Mouse (Mus musculus): Measurements from ENCODE around the gene Epha1. TPM values are rescaled to one million over a fixed set of nuclear protein-coding genes. Genes with fewer than 3 reads are reported as not detected.

Gene Epha1
- polyA plus RNA-seq, 1 experiment from 2014 or later: 7.0 TPM

DNA sequence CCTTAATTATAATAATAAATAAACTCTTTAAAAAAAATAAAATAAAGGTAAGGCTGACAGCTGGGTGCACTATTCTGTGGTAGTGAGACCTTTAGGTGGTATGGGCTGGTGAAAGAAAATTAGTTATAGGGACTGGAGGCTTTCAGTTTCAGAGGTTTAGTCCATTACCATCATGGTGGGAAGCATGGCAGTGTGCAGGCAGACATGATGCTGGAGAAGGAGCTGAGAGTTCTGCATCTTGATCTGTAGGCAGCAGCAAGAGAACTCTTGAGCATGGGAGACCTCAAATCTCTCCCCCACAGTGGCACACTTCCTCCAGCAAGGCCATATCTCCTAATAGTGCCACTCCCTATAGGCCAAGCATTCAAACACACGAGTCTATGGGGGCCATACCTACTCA lies 30.9 kb downstream of the Epha1 start:
- Histone ChIP-seq H3K4me1 (ENCODE audit: insufficient read depth) (no peaks in the 10 kb centered on the region), H3K4me3 (ENCODE audit: low read depth, low read length) (no peak overlapping the region), H3K27me3 (ENCODE audit: insufficient read depth, low read length) (no peaks in the 10 kb centered on the region), H3K36me3 (ENCODE audit: insufficient read depth) (no peaks in the 10 kb centered on the region), H3K4me2 (no peak overlapping the region), H3K27ac (ENCODE audit: low read depth) (no peak overlapping the region), H3K9me3 (ENCODE audit: low read depth, low read length) (no peaks in the 10 kb centered on the region), H3K9ac (no peak overlapping the region)
- ATAC-seq (ENCODE audit: insufficient read depth): no peak
- TF ChIP-seq CTCF (IDR thresholded peaks at IDR 0.05; ENCODE audit: low read depth): no peak
- 58% methylated on average over 1 of the region's 1 CpGs for WGBS
- no peak for DNase-seq

DNA sequence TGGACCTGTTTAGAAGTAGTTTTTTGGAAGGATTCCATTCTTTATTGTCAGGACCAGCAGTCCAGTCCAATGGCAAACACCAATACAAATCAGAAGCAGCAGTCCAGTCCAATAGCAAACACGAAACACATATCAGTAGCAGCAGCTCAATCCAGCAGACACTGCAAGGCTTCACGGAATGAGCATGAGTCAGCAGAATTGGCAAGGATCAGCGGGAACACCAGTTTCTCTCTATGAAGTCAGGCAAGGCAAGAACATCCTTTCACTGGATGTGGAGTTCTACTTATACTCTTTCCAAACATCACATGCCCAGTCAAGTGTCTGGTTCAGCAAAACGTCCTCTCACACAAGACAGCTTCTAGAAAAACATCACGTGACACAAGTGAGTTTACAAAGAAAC lies 33.1 kb downstream of the Epha1 start:
- no peak overlapping the region for H3K4me3 ChIP-seq (ENCODE audit: low read depth, low read length)
- no peak overlapping the region for H3K27ac ChIP-seq (ENCODE audit: low read depth)
- no peak for TF ChIP-seq CTCF (IDR thresholded peaks at IDR 0.05; ENCODE audit: low read depth)
- DNase-seq (no peak), ATAC-seq (ENCODE audit: insufficient read depth) (no peak)
- H3K9me3 ChIP-seq (ENCODE audit: low read depth, low read length): no peaks in the 10 kb centered on the region
- no peaks in the 10 kb centered on the region for H3K27me3 ChIP-seq (ENCODE audit: insufficient read depth, low read length)
- H3K36me3 ChIP-seq (ENCODE audit: insufficient read depth): no peaks in the 10 kb centered on the region
- H3K4me1 ChIP-seq (ENCODE audit: insufficient read depth): no peaks in the 10 kb centered on the region
- H3K9ac ChIP-seq: no peak overlapping the region
- H3K4me2 ChIP-seq: no peak overlapping the region
- 64% methylated on average over 5 of the region's 5 CpGs for whole genome bisulfite sequencing

DNA sequence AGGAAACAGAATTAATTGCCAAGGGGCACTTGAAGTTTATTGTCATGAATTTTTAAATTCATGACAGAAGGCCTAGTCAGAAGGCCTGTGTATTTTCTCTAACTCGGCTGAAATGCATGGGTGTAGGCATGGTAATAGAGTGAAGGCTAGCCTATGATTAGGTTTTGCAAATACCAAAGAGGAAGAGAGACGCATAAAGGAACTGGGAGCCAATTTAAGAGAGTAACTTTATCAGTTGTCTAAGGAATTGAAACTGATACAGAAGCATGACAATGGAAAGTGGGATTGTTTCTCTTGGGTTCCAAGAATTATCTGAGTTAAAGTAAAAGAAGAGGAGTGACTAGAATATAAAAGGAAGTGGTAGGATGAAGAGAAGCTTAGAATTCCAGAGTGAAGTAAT lies 33.9 kb downstream of the Epha1 start:
- 85% methylated on average over 2 of the region's 2 CpGs for WGBS
- DNase-seq (no peak), ATAC-seq (ENCODE audit: insufficient read depth) (no peak)
- no peaks in the 10 kb centered on the region for H3K4me1 ChIP-seq (ENCODE audit: insufficient read depth)
- no peak overlapping the region for H3K4me2 ChIP-seq
- no peak overlapping the region for H3K27ac ChIP-seq (ENCODE audit: low read depth)
- H3K27me3 ChIP-seq (ENCODE audit: insufficient read depth, low read length): no peaks in the 10 kb centered on the region
- no peaks in the 10 kb centered on the region for H3K9me3 ChIP-seq (ENCODE audit: low read depth, low read length)
- TF ChIP-seq CTCF (IDR thresholded peaks at IDR 0.05; ENCODE audit: low read depth): no peak
- no peak overlapping the region for H3K9ac ChIP-seq
- H3K36me3 ChIP-seq (ENCODE audit: insufficient read depth): no peaks in the 10 kb centered on the region
- H3K4me3 ChIP-seq (ENCODE audit: low read depth, low read length): no peak overlapping the region

DNA sequence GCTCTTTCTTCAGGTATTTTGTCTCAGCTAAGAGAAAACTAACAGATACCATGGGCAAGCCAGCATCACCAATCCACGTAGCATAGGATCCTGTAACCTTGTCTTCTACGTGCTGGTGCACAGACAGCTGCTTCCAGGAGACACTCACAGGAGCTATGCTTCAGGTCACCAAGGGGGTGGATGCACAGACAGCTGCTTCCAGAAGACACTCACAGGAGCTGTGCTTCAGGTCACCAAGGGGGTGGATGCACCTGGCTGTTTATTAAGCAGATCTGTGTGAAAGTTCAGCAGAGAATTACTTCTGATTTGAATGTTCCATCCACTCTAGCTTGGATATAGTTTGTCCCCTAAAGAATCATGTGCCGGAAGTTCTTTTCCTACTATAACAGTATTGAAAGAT lies 42.1 kb downstream of the Epha1 start:
- Histone ChIP-seq H3K27ac (ENCODE audit: low read depth) (no peak overlapping the region), H3K9ac (no peak overlapping the region), H3K4me3 (ENCODE audit: low read depth, low read length) (no peak overlapping the region), H3K27me3 (ENCODE audit: insufficient read depth, low read length) (no peaks in the 10 kb centered on the region), H3K9me3 (ENCODE audit: low read depth, low read length) (no peaks in the 10 kb centered on the region), H3K4me1 (ENCODE audit: insufficient read depth) (no peaks in the 10 kb centered on the region), H3K36me3 (ENCODE audit: insufficient read depth) (no peaks in the 10 kb centered on the region), H3K4me2 (no peak overlapping the region)
- ATAC-seq (ENCODE audit: insufficient read depth) (no peak), DNase-seq (no peak)
- 82% methylated on average over 3 of the region's 3 CpGs for WGBS
- no peak for TF ChIP-seq CTCF (IDR thresholded peaks at IDR 0.05; ENCODE audit: low read depth)

DNA sequence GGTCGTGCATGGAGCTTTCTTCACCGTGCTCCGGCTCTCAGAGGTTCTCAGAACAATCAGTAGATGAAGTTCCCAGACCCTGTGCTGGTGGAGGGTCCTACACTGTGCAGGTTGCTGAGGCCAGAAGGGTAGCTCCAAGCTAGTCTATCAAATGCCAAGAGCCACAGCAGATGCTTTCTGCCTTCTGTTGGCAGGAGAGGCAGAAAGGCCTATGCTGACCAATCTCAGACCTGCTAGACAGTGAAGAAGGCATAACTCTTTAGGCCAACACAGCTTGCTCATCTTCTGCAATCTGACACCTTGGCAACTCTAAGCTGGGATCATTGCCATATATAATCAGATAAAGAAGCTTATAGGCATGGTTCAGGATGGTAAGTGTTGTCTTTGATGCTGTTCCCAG lies 42.9 kb downstream of the Epha1 start:
- no peak overlapping the region for H3K4me3 ChIP-seq (ENCODE audit: low read depth, low read length)
- no peaks in the 10 kb centered on the region for H3K4me1 ChIP-seq (ENCODE audit: insufficient read depth)
- no peak overlapping the region for H3K9ac ChIP-seq
- H3K27ac ChIP-seq (ENCODE audit: low read depth): no peak overlapping the region
- ATAC-seq (ENCODE audit: insufficient read depth): no peak
- H3K9me3 ChIP-seq (ENCODE audit: low read depth, low read length): no peaks in the 10 kb centered on the region
- no peak for TF ChIP-seq CTCF (IDR thresholded peaks at IDR 0.05; ENCODE audit: low read depth)
- no peaks in the 10 kb centered on the region for H3K27me3 ChIP-seq (ENCODE audit: insufficient read depth, low read length)
- H3K36me3 ChIP-seq (ENCODE audit: insufficient read depth): no peaks in the 10 kb centered on the region
- 71% methylated on average over 3 of the region's 3 CpGs for WGBS
- no peak overlapping the region for H3K4me2 ChIP-seq
- DNase-seq: no peak

DNA sequence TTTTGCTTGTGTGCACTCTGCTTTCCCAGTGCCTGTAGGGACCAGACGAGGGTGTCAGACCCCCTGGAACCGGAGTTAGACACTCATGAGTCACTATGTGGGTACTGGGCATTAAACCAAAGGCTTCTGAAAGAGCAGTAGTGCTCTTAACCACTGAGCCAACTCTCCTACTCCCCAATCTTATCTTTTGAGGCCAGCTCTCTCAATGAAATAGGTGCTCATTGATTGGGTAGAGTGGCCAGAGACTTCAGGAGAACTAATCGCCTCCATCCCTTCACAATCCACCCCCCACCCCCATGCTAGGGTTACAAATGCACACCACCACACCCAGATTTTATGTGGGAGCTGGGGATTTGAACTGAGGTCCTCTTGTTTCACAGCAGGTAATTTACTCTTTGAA lies 44.3 kb downstream of the Epha1 start:
- Histone ChIP-seq H3K36me3 (ENCODE audit: insufficient read depth) (no peaks in the 10 kb centered on the region), H3K4me1 (ENCODE audit: insufficient read depth) (peaks cover under 1% of the 10 kb centered on the region; the same call in 1 of the 2 replicates), H3K4me3 (ENCODE audit: low read depth, low read length) (no peak overlapping the region), H3K27ac (ENCODE audit: low read depth) (no peak overlapping the region), H3K9ac (no peak overlapping the region), H3K9me3 (ENCODE audit: low read depth, low read length) (no peaks in the 10 kb centered on the region), H3K4me2 (no peak overlapping the region), H3K27me3 (ENCODE audit: insufficient read depth, low read length) (peaks cover 13% of the 10 kb centered on the region)
- WGBS: 67% methylated on average over 3 of the region's 3 CpGs
- ATAC-seq (ENCODE audit: insufficient read depth) (no peak), DNase-seq (no peak)
- TF ChIP-seq CTCF (IDR thresholded peaks at IDR 0.05; ENCODE audit: low read depth): no peak

DNA sequence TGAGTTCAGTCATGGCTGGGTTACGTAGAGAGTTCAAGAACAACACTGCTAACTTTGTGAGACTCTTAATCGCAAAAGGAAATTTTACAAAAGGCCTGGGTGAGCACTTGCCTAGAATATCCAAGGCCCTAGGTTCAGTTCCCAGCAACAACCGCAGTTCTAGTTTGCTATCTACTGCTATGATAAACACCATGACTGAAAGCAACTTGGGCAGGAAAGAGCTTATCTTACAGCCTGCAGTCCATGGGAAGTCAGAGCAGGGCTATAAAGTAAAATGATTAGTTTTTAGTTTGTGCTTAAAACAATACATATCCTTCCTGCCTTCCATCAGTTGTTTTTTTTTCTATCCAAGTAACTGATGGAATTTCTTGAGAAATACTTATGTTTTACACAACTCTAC lies 46.6 kb downstream of the Epha1 start:
- peaks cover 5% of the 10 kb centered on the region; the same call in 1 of the 2 replicates for H3K4me1 ChIP-seq (ENCODE audit: insufficient read depth)
- H3K27ac ChIP-seq (ENCODE audit: low read depth): no peak overlapping the region
- no peaks in the 10 kb centered on the region for H3K9me3 ChIP-seq (ENCODE audit: low read depth, low read length)
- H3K27me3 ChIP-seq (ENCODE audit: insufficient read depth, low read length): peaks cover 32% of the 10 kb centered on the region
- H3K9ac ChIP-seq: no peak overlapping the region
- TF ChIP-seq CTCF (IDR thresholded peaks at IDR 0.05; ENCODE audit: low read depth): no peak
- H3K4me3 ChIP-seq (ENCODE audit: low read depth, low read length): no peak overlapping the region
- H3K36me3 ChIP-seq (ENCODE audit: insufficient read depth): no peaks in the 10 kb centered on the region
- no peak overlapping the region for H3K4me2 ChIP-seq
- ATAC-seq (ENCODE audit: insufficient read depth) (no peak), DNase-seq (no peak)
- WGBS: 76% methylated on average over 3 of the region's 3 CpGs

DNA sequence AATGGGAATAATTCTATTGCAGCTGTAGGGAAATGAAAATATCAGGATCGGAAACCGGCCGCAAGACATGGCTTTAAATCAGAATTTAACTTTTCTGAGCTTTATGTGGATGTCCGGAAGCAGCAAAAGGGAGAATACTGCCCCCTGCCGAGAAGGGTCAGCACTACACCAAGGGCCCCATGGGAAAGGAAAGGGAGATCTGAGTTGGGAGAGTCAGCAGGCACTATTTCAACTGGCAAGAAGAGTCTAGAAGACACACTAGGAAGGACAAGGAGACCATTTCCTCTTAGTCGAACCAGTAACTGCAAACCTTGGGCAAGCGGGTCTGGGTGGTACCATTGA lies 47.8 kb downstream of the Epha1 start:
- Histone ChIP-seq H3K4me1 (ENCODE audit: insufficient read depth) (peaks cover 5% of the 10 kb centered on the region; the same call in 1 of the 2 replicates), H3K27ac (ENCODE audit: low read depth) (no peak overlapping the region), H3K9me3 (ENCODE audit: low read depth, low read length) (no peaks in the 10 kb centered on the region), H3K9ac (no peak overlapping the region), H3K36me3 (ENCODE audit: insufficient read depth) (no peaks in the 10 kb centered on the region), H3K4me3 (ENCODE audit: low read depth, low read length) (peak overlapping the region; percentile 64), H3K4me2 (peak overlapping the region; percentile 96), H3K27me3 (ENCODE audit: insufficient read depth, low read length) (peaks cover 34% of the 10 kb centered on the region)
- 3% methylated on average over 7 of the region's 7 CpGs for WGBS
- ATAC-seq (ENCODE audit: insufficient read depth) (no peak), DNase-seq (peak; percentile 85)
- peak; percentile 87 for TF ChIP-seq CTCF (IDR thresholded peaks at IDR 0.05; ENCODE audit: low read depth)
